Mouse (Mus musculus): ENCODE measurements around the gene Meaf6. TPM values are rescaled to one million over a fixed set of nuclear protein-coding genes. Genes with fewer than 3 reads are reported as not detected.

Meaf6 gene
- 17.3 to 37.0 TPM (median 34.6 TPM) in 3 replicates for total RNA-seq (2017)

DNA sequence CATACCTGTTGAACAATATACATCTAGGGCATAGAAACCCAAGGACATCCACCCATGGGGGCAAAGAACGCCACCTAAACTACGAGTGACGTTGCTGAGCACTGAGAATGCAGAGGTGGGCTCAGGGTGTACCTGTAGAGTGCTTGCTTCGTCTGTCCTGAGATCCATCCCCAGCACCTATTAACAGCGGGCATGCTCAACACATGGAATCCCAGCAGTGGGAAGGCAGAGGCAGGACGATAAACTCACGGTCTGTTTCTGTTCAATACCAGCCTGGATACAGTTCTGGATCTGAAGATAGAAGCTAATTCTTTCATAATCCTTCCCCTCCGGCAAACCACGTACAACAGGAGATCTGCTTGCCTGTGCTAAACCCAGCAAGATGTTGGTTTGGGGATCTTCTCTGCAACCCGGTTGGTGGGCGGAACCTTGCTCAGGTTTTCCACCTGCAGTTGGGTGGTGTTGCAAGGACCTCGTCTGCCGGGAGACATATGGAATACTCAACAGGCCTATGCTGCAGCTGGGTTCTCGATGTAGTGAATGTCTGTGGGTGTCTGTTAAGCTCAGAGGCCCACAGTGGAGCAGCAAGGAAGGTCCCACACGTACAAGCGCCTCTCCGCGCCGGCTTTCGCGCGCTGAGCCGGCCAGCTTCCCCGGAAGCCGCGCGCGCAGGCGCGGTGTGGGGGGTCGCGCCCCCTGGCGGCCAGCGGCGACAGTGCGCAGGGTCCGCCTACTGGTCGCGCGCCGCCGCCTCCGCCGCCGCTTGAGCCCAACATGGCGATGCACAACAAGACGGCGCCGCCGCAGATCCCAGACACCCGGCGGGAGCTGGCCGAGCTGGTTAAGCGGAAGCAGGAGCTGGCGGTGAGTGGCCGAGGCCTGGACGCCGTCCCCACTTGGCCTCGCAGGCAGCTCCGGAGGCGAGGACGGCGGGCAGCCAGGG, at the start of gene Meaf6:
TSS of gene Meaf6 (plus strand) at position 732 of the 943 bp plus-strand sequence.
- peak; percentile 56 for ATAC-seq (replicated peaks; ENCODE audit: insufficient number of reproducible peaks, low FRiP score, low TSS enrichment, poor library complexity, severe bottlenecking)

DNA sequence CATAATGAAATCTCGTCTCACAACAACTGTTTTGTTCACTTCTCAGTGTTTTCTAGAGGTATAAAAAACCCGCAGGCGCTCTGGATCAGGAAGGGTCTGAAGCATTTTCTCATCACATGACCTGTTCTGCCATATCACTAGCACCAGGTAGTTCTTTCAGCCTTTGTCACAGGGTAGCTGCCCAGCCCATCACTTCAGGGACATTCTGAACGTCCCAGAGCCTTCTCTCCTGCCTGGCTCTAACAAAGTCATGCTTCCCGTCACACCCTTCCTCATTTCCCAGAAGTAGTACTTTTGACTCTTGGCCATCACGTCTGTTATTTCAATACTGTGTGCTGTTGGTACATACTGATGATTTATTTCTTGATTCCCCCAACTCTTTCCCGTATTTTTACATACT, 40.5 kb upstream of the Meaf6 start:
- no peak for ATAC-seq (replicated peaks; ENCODE audit: insufficient number of reproducible peaks, low FRiP score, low TSS enrichment, poor library complexity, severe bottlenecking)

DNA sequence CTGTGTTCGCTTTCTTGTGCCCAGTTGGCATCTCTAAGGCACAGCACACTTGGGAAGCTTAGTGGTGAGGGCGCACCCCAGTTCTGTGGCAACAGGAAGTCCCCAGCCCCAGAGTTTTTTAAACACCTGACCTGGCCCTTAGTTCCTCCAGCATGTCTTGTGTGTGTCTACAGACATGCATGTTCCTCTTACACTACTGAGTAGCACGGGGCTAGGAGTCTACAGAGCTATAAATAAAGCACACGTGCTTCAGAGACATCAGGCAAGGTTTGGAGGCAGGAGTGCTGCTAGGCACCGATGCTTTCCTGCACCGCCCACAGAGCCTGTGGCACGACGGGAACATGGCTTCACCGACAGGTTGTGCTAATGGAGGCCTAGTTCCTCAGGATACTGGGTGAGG, 29.5 kb upstream of the Meaf6 start:
- peak; percentile 84 for ATAC-seq (replicated peaks; ENCODE audit: insufficient number of reproducible peaks, low FRiP score, low TSS enrichment, poor library complexity, severe bottlenecking)

DNA sequence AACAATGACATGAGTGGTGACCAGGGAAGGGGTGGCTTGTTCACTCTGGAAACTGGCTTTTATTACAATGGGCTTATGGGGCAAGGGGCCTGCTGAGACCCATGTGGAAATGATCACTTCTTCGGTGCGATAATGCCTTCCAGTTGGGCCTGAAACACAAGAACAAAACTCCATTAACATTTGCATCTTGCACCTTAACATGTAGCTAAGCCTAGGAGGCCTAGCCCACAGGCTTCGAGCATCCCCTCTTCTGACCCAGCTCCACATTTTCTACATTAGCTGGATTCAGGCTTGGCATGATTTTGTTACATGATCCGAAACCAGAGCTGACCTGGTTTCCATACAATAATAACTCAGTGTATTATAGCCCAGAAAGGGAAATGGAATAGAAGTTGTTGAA, 28.5 kb upstream of the Meaf6 start:
- ATAC-seq (replicated peaks; ENCODE audit: insufficient number of reproducible peaks, low FRiP score, low TSS enrichment, poor library complexity, severe bottlenecking) = no peak

DNA sequence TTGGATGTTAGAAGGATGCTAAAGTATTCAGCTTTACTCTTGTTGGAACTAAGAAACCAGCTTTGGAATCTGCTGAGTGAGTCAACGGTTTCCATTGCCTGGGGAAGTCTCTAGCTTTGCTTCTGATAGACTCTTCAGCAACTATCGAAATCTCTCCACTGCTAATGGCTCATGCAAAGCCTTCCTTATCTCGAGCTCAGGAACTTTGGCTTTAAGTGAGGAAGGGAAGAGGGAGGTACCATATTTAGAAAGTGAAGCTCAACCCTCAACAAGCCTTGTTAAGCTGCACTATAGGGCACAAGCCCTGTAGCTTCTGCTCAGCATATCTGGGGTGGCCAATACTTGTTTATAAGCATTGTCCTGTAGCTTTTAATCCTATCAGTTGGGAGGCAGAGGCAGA, 27.7 kb upstream of the Meaf6 start:
- ATAC-seq (replicated peaks; ENCODE audit: insufficient number of reproducible peaks, low FRiP score, low TSS enrichment, poor library complexity, severe bottlenecking) = no peak

DNA sequence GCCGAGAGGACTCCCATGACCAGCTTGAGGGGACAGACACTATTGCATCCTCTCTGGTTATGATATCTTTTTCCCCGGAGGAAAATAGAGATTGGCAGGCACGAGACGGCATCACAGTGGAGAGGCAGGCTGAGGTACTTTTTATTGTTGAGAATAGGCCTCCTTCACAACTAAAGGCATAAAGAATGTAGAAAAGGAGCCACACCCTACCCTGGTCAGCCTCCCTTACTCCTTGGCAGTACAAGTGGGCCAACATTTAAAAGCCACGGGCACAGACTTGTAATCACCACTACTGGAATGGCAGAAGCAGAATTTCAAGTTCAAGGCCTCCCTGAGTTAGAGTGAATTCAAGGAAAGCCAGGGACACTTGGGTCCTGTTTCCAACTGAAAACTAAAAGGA, 26.9 kb upstream of the Meaf6 start:
- no peak for ATAC-seq (replicated peaks; ENCODE audit: insufficient number of reproducible peaks, low FRiP score, low TSS enrichment, poor library complexity, severe bottlenecking)

DNA sequence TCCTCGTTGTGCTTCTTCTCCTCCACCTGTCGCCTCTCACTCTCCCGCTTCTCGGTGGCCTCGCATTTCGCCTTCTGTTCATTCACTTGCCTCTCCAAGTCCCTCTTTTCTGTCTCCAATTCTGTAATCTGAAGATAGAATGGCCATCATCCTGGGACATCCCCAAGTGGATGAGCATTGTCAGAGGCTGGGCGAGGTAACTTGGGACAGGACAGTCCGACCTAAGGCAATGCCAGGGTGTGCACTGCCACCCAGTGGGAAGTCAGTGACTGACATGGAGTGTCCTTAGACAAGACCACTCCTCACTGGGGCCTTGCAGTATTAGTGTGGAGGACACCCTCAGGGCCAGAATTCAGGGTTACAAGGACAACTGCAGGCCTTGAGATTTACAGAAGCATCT, 25.9 kb upstream of the Meaf6 start:
- ATAC-seq (replicated peaks; ENCODE audit: insufficient number of reproducible peaks, low FRiP score, low TSS enrichment, poor library complexity, severe bottlenecking) = 0 out of 2 replicates have a peak, but pooled peaks have one; percentile 40

DNA sequence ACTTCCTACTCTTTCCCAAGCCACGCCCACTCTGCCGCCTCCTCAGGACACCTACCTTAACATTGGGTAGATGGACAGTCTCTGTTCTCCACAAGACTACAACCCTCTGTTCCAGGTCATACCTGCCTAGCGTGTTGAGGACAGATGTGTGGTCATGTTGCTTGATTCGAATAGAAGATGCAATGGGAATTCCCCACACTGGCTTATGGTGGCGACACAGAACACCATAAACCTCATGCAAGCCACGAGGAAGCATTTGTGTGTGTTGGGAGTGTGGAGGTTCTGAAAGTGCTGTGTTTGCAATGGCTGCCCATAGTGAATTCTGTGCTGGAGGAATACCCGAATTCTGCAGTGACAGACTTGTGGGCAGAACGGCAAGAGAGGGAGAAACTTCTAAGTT, 21.1 kb upstream of the Meaf6 start:
- ATAC-seq (replicated peaks; ENCODE audit: insufficient number of reproducible peaks, low FRiP score, low TSS enrichment, poor library complexity, severe bottlenecking) = no peak

DNA sequence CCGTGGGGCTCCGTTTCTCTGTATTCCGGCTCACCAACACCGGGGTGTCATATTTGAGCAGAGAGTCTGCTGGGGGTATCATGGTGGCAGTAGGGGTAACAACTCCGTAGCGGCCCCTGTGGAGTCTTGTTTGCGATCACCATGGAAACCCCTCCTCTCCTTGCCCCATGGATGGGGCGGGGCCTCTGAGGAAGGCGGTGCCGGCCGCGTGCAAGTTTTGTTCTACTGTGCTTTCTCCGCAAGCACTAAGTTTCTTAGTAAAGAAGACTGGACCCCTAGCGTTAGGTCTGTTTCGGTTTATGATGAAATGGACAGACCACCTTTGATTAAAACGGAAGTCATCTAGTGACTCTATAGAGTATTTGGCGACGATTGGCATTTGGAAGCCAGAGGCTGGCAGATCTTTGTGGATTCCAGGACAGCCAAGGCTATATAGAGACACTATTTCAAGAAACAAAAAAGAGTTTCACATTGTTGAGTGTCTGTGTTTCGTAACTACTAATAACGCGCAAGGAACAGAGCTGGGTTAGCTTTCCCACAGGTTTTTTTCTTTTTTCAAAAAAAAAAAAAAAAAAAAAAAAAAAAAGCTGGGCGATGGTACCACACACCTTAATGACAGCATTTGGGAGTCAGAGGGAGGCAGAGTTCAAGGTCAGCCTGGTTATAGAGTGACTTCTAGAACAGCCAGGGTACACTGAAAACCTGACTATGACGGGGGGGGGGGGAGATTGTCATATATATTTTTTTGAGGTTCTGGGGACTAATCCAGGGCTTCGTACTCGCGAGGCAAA, 19.2 kb upstream of the Meaf6 start, which contains the start of gene Dnali1:
TSS of gene Dnali1 (minus strand) at position 187 of the 791 bp plus-strand sequence.
- 0 out of 2 replicates have a peak, but pooled peaks have one; percentile 32 for ATAC-seq (replicated peaks; ENCODE audit: insufficient number of reproducible peaks, low FRiP score, low TSS enrichment, poor library complexity, severe bottlenecking)

DNA sequence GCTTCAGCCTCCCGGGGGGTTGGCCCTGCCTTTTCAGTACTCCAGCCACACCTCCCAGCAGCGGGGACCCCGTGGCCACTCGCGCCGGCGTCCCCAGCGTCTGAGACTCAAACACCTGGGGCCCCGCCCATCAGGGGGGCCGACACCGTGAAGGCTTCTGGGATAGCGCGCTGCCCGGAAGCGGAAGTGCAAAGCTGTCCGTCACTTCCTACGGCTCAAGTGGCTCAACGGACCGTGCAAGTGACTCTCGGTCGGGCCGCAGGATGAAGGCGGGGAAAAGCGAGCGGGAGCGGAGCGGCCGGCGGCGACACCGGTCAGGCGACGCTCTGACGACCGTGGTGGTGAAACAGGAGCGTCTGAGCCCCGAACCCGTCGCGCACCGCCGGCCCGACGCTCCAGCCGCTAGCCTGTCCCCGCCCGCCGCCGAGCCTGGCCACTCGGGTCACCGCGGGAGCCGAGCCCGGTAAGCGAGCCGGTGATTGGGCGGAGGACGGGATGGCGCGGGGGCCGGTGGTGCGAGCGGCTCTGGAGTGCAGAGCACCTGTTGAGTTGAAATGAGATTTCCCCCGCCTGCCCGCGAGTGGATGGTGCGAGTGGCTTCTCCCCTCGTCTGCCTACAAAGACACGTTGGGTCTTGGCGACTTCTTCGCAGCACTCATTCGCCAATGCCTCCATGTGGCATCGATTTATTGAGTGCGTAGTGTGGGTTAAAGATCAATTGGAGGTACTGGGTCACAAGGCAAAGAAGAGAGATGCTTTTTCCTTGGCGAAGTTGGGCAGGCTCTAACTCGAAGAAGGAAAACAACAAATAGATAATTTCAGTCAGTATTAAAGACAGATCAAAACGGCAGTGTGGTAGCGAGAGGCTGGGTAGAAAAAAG, 18.2 kb upstream of the Meaf6 start, which contains the start of gene Snip1:
TSS of gene Snip1 (plus strand) at position 183 of the 881 bp plus-strand sequence.
- peak; percentile 97 for ATAC-seq (replicated peaks; ENCODE audit: insufficient number of reproducible peaks, low FRiP score, low TSS enrichment, poor library complexity, severe bottlenecking)

DNA sequence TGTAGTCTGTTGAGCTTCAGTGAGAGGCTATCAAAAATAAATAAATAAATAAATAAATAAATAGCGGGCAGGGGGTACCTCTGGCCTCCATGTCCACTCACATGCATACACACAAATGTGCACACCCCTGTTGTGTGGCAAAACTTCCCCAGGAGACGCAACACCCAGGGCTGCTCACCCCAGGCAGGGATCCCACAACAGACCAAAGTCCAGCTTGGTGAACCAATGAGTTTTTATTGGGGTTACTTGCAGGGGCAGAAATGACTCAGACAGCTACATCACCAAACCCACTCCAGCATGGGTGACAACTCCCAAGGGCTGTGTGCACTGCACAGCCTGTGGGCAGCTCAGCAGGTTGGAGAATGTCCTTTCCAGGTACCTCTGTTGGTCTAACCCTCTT, 7.2 kb upstream of the Meaf6 start:
- ATAC-seq (replicated peaks; ENCODE audit: insufficient number of reproducible peaks, low FRiP score, low TSS enrichment, poor library complexity, severe bottlenecking) = no peak

DNA sequence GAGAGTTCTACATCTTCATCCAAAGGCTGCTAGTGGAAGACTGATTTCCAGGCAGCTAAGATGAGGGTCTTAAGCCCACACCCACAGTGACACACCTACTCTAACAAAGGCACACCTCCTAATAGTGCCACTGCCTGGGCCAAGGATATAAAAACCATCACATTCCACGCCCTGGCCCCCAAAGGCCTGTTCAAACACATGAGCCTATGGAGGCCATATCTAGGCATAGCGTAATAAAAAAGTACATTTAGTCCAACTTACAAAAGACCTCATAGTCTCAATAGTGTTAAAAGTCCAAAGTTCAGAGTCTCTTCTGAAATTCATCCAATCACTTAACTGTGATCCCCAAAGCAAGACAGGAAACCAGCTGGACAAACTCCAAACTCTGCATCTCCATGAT, 6.2 kb upstream of the Meaf6 start:
- ATAC-seq (replicated peaks; ENCODE audit: insufficient number of reproducible peaks, low FRiP score, low TSS enrichment, poor library complexity, severe bottlenecking) = no peak

DNA sequence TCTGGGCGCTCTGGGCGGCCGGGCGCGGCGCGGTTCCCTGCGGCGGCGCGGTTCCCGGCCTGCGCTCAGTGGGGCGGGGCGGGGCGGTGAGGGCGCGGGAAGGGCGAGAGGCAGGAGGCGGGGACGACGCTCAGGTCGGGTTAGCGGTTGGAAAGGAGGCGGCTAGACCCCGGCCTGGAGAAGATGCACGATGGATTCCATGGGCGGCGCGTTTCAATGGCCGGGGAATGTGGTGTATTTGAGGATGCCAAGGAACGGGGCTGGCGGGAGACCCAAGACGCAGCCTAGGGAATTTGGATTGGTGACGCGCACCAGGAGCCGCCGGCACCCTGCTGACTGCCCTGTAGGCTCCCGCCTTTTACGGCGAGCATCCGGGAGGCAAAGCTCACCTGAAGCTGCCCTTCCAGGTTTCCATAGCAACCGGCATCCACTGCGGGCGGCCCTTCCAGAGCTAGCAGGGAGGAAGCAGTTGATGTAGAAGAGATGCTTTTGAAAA, 460 bp downstream of the Meaf6 start:
- peak; percentile 48 for ATAC-seq (replicated peaks; ENCODE audit: insufficient number of reproducible peaks, low FRiP score, low TSS enrichment, poor library complexity, severe bottlenecking)

DNA sequence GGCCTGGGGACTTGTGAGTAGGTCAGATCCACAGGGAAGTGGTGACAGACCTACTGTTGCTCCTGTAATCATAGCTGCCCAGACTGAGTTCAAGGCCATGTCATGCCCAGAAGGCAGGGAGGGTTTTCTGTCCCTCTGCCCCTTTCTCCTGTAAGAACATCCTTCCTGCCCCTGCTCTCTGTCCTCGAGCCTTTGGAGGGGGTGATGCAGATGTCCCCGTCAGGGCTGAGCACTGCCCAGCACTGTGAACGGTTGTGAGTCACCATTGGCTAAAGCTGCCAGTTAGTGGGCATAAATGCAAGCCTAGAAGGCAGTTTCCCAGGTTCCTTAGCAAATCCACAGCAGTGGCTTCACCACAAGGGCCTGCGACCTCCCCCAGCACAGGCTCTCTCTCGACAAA, 8.1 kb downstream of the Meaf6 start:
- no peak for ATAC-seq (replicated peaks; ENCODE audit: insufficient number of reproducible peaks, low FRiP score, low TSS enrichment, poor library complexity, severe bottlenecking)

DNA sequence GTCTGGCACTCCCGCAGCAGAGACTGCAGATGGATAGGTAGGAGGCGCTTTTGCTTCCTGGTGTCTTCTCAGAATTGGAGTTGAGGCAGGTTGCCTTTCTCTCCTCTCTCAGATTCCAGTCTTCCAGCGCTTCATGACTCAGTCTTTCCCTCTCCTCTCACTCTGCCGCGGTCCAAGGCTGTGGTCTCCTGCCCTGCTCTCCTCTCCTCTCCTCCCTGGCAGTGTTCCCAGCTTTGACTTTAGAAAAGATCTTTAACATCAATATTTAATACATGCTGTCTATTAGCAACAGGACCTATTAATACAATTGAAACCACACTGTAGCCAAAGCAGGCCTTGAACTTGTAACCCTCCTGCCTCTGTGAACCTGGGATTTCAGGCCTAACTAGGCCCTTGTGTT, 11.1 kb downstream of the Meaf6 start:
- ATAC-seq (replicated peaks; ENCODE audit: insufficient number of reproducible peaks, low FRiP score, low TSS enrichment, poor library complexity, severe bottlenecking) = no peak

DNA sequence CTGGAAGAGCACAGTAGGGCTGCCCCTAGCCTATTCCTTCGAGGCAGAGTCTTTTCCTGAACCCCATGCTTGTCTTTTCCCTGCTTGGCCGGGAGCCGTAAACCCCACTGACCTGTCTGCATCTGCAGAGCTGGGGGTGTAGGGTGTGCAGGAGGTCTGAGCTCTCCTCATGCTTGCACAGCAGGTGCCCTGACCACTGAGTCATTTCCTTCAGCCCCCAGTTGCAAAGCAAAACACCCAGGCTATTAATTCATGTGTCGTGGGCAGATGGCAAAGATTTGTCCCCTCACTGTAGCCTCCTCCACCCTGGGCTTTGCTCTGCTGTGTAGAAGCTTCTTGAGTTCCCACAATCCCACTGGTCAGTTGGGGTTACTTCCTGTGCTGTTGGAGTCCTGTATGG, 12.5 kb downstream of the Meaf6 start:
- no peak for ATAC-seq (replicated peaks; ENCODE audit: insufficient number of reproducible peaks, low FRiP score, low TSS enrichment, poor library complexity, severe bottlenecking)

DNA sequence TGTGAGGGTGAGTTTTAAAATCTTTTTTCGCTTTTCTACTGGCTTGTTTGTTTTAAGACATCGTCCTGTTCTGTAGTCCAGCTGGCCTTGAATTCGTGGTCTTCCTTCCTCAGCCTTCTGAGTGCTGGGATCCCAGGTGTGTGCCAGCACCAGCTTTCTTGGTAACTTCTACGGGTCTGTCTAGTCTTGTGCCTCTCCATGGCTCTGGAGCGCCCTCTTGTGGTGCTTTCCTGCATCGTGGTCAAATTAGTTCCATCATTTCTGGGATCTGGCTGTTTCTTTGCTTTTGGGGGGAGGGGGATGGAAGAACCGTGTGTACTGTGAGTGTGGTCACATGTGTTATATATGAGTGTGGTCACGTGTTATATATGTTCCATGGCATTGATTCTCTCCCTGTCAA, 14.5 kb downstream of the Meaf6 start:
- peak; percentile 73 for ATAC-seq (replicated peaks; ENCODE audit: insufficient number of reproducible peaks, low FRiP score, low TSS enrichment, poor library complexity, severe bottlenecking)

DNA sequence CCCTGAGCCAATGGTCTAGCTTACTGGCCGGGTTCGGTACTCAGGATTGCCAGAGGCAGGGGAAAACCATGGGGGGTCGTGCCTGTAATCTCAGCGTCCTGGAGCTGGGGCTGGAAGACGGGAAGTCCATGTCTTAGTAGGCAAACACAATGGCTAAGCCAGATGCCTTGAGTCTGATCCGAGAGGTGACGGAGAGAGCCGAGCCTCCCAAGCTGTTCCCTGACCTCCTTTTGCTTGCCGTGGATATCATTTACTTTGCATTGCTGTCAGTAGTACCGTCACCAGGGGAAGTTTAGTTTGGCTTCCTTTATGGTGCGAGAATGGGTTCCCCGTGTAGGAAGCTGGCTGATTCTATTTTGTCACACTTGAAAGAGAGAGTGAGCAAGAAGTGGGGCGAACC, 16.4 kb downstream of the Meaf6 start:
- ATAC-seq (replicated peaks; ENCODE audit: insufficient number of reproducible peaks, low FRiP score, low TSS enrichment, poor library complexity, severe bottlenecking) = no peak
